Mouse (Mus musculus) central nervous system, embryonic 14 days (tissue): Measurements from ENCODE around the gene Col4a2. TPM values are rescaled to one million over a fixed set of nuclear protein-coding genes. Genes with fewer than 3 reads are reported as not detected.

Experiments
- polyA plus RNA-seq: library from polyadenylated mRNA; depleted of rRNA; stranded (reverse); fragments of >200 nt; gene quantifications from 2 replicates; pipeline ENCODE4 v1.2.3, GENCODE M21; 2012; rRNA removed

The Col4a2 gene
- polyA plus RNA-seq = 47.4 and 63.1 TPM in 2 replicates

GRCm38 (mm10) chr8:11312349-11313175, at the start of gene Col4a2, which contains the start of gene Col4a1:
Gene Col4a2, plus strand, starts transcription at chr8:11312805.
Gene Col4a1, minus strand, starts transcription at chr8:11312826.

GRCm38 (mm10) chr8:11477811-11478761, 165.5 kb downstream of the Col4a2 start, which contains the start of gene Rab20:
Gene Rab20, minus strand, starts transcription at chr8:11478710.

DNA sequence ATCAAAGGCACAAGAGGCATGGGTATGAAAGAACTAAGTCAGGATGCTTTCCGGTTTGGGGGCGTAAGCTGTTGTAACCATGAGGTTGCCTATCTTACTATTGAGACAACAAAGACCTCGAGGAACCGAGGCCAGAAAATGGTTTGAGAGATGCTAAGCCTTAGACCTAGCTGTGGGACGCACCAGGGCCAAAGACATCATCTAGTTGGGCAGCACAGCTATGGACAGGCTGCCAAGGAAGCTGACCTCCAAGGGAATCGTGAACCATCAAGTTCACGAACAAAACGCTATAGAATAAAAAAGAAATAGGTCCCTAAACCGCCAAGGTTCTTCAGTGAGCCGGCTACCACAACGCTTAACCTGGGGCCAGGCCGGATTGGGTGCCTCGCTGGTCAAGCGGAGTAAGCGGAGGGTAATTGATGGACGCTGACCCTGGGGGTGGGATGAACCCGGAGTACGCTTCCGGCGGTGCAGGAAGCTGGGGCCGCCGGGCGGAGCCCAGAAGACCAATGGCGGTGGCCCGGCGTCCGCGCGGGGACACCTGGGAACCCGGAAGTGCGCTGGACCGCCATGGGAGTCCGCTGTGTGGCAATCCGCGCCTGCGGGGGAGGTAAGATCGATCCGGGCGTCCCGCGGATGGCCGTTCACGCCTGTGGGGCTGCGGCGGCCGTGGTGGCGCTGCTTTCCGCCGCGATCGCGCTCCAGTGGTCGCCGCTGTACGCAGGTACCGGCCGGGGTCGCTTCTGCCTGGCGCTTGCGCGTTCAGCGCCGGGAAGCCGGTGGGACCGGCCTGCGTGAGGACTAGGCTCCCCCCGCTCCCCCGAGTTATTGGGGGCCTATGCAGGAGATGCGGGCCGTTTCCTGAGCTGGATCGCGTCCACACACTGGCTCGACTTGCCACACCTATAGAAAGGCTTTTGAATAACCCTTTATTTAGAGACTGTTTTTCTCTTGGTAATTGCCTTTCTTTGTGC, 184.7 kb downstream of the Col4a2 start, which contains the start of gene Naxd:
TSS of gene Naxd (plus strand) at position 490 of the 974 bp plus-strand sequence.

Other genes with a start within 250 kb of the Col4a2 start
- 114 and 141 TPM in 2 replicates for gene Col4a1, start within 50 bp of the Col4a2 start, polyA plus RNA-seq
- gene Rab20, start 165.9 kb downstream of the Col4a2 start, polyA plus RNA-seq = 1.1 and 1.8 TPM in 2 replicates
- 129 and 138 TPM in 2 replicates for gene Naxd, start 184.7 kb downstream of the Col4a2 start, polyA plus RNA-seq
- 53.1 and 57.7 TPM in 2 replicates for gene Cars2, start 238.0 kb downstream of the Col4a2 start, polyA plus RNA-seq
- 78.6 and 91.9 TPM in 2 replicates for gene Ing1, start 242.8 kb downstream of the Col4a2 start, polyA plus RNA-seq